Mouse (Mus musculus): ENCODE data around the gene Mknk1.

Gene Mknk1

GRCm38 (mm10) chr4:115838696-115839641 lies at the start of gene Mknk1:
TSS of gene Mknk1 (plus strand) at chr4:115839198.
- DNase-seq (ENCODE audit: extremely low read depth, low read depth, low spot score), result no peak

GRCm38 (mm10) chr4:115790864-115791263 lies 48.1 kb upstream of the Mknk1 start:
- peak; percentile 5 for DNase-seq (ENCODE audit: extremely low read depth, low read depth, low spot score)

GRCm38 (mm10) chr4:115795360-115795759 lies 43.6 kb upstream of the Mknk1 start:
- no peak for DNase-seq (ENCODE audit: extremely low read depth, low read depth, low spot score)

- no peak for DNase-seq (ENCODE audit: extremely low read depth, low read depth, low spot score)
Measured at GRCm38 (mm10) chr4:115799981-115800380, 39.0 kb upstream of the Mknk1 start.

GRCm38 (mm10) chr4:115812326-115812725 lies 26.7 kb upstream of the Mknk1 start:
- DNase-seq (ENCODE audit: extremely low read depth, low read depth, low spot score), result no peak

GRCm38 (mm10) chr4:115815606-115816005 lies 23.4 kb upstream of the Mknk1 start:
- no peak for DNase-seq (ENCODE audit: extremely low read depth, low read depth, low spot score)

GRCm38 (mm10) chr4:115820199-115820598 lies 18.8 kb upstream of the Mknk1 start:
- no peak for DNase-seq (ENCODE audit: extremely low read depth, low read depth, low spot score)

GRCm38 (mm10) chr4:115820944-115821343 lies 18.1 kb upstream of the Mknk1 start:
- no peak for DNase-seq (ENCODE audit: extremely low read depth, low read depth, low spot score)

- no peak for DNase-seq (ENCODE audit: extremely low read depth, low read depth, low spot score)
Measured at GRCm38 (mm10) chr4:115821431-115821830, 17.6 kb upstream of the Mknk1 start.

GRCm38 (mm10) chr4:115821928-115822327 lies 17.1 kb upstream of the Mknk1 start:
- no peak for DNase-seq (ENCODE audit: extremely low read depth, low read depth, low spot score)

- DNase-seq (ENCODE audit: extremely low read depth, low read depth, low spot score), result no peak
Measured at GRCm38 (mm10) chr4:115824178-115824577, 14.8 kb upstream of the Mknk1 start.

- DNase-seq (ENCODE audit: extremely low read depth, low read depth, low spot score), result no peak
Measured at GRCm38 (mm10) chr4:115825271-115825670, 13.7 kb upstream of the Mknk1 start.

GRCm38 (mm10) chr4:115827066-115827465 lies 11.9 kb upstream of the Mknk1 start:
- DNase-seq (ENCODE audit: extremely low read depth, low read depth, low spot score), result no peak

- no peak for DNase-seq (ENCODE audit: extremely low read depth, low read depth, low spot score)
Measured at GRCm38 (mm10) chr4:115827535-115827887, 11.5 kb upstream of the Mknk1 start.

- no peak for DNase-seq (ENCODE audit: extremely low read depth, low read depth, low spot score)
Measured at GRCm38 (mm10) chr4:115827888-115828571, 11.0 kb upstream of the Mknk1 start, which contains the start of gene Mob3c. TSS of gene Mob3c (plus strand) at chr4:115828092.

- DNase-seq (ENCODE audit: extremely low read depth, low read depth, low spot score), result no peak
Measured at GRCm38 (mm10) chr4:115828572-115828902, 10.5 kb upstream of the Mknk1 start.

GRCm38 (mm10) chr4:115830491-115830890 lies 8.5 kb upstream of the Mknk1 start:
- no peak for DNase-seq (ENCODE audit: extremely low read depth, low read depth, low spot score)

- no peak for DNase-seq (ENCODE audit: extremely low read depth, low read depth, low spot score)
Measured at GRCm38 (mm10) chr4:115831221-115831620, 7.8 kb upstream of the Mknk1 start.

GRCm38 (mm10) chr4:115832040-115832439 lies 7.0 kb upstream of the Mknk1 start:
- DNase-seq (ENCODE audit: extremely low read depth, low read depth, low spot score), result no peak

GRCm38 (mm10) chr4:115835576-115835975 lies 3.4 kb upstream of the Mknk1 start:
- no peak for DNase-seq (ENCODE audit: extremely low read depth, low read depth, low spot score)

GRCm38 (mm10) chr4:115838196-115838595 lies 802 bp upstream of the Mknk1 start:
- no peak for DNase-seq (ENCODE audit: extremely low read depth, low read depth, low spot score)

GRCm38 (mm10) chr4:115839956-115840355 lies 958 bp downstream of the Mknk1 start:
- no peak for DNase-seq (ENCODE audit: extremely low read depth, low read depth, low spot score)
